Mouse (Mus musculus) neural tube, embryonic 10.5 days (tissue): ENCODE measurements at regions not wholly inside any gene's neighbourhood (a gene's known extent, or its start where the extent isn't known, plus 50 kb on each side); places are given as distances from the start of the nearest gene placed in this dataset.

Experiments used
- DNase-seq: peaks from one replicate; pipeline ENCODE4 v3.0.0-alpha.2; 2017; ENCODE audit warnings: low spot score; ENCODE audit errors: extremely low spot score

- DNase-seq: no peak
Measured at GRCm38 (mm10) chr8:57134726-57135125, 186.1 kb upstream of the Hand2 start.

- DNase-seq: no peak
Measured at GRCm38 (mm10) chr8:57148036-57148435, 172.7 kb upstream of the Hand2 start.

GRCm38 (mm10) chr8:57191153-57191552 is 129.6 kb upstream of the Hand2 start:
- no peak for DNase-seq

GRCm38 (mm10) chr8:57200280-57200679 is 120.5 kb upstream of the Hand2 start:
- DNase-seq: no peak

GRCm38 (mm10) chr8:57209584-57209983 is 111.2 kb upstream of the Hand2 start:
- no peak for DNase-seq

GRCm38 (mm10) chr8:57213066-57213465 is 107.7 kb upstream of the Hand2 start:
- DNase-seq: no peak

- DNase-seq: no peak
Measured at GRCm38 (mm10) chr8:57213982-57214930, 106.5 kb upstream of the Hand2 start.

GRCm38 (mm10) chr8:57230594-57230993 is 90.2 kb upstream of the Hand2 start:
- DNase-seq: no peak

GRCm38 (mm10) chr8:57242301-57242700 is 78.5 kb upstream of the Hand2 start:
- no peak for DNase-seq

GRCm38 (mm10) chr8:57249061-57249460 is 71.7 kb upstream of the Hand2 start:
- no peak for DNase-seq
